Mouse (Mus musculus) brain, adult 2 months (tissue): Measurements from ENCODE around the gene Gm20696.

Experiments used
- DNase-seq: peaks from one replicate; pipeline ENCODE4 v3.0.0; 2011; ENCODE audit warnings: low read depth, low spot score

The Gm20696 gene

GRCm38 (mm10) chr6:99521641-99522358 is 144.8 kb downstream of the Gm20696 start:
- DNase-seq, result peak; percentile 55

GRCm38 (mm10) chr6:99521038-99521640 is 145.5 kb downstream of the Gm20696 start:
- peak; percentile 57 for DNase-seq

- no peak for DNase-seq
Observed at GRCm38 (mm10) chr6:99520676-99521037, 145.9 kb downstream of the Gm20696 start.

GRCm38 (mm10) chr6:99519806-99520675 is 146.6 kb downstream of the Gm20696 start:
- DNase-seq, result peak; percentile 42

- DNase-seq, result no peak
Observed at GRCm38 (mm10) chr6:99519052-99519451, 147.5 kb downstream of the Gm20696 start.

- no peak for DNase-seq
Observed at GRCm38 (mm10) chr6:99515667-99516199, 150.9 kb downstream of the Gm20696 start.

GRCm38 (mm10) chr6:99511862-99512261 is 154.7 kb downstream of the Gm20696 start:
- no peak for DNase-seq

GRCm38 (mm10) chr6:99509189-99509592 is 157.4 kb downstream of the Gm20696 start:
- peak; percentile 95 for DNase-seq

GRCm38 (mm10) chr6:99506816-99507215 is 159.8 kb downstream of the Gm20696 start:
- DNase-seq, result no peak

- no peak for DNase-seq
Observed at GRCm38 (mm10) chr6:99503741-99504140, 162.9 kb downstream of the Gm20696 start.

- DNase-seq, result no peak
Observed at GRCm38 (mm10) chr6:99502727-99503126, 163.9 kb downstream of the Gm20696 start.

GRCm38 (mm10) chr6:99502314-99502713 is 164.3 kb downstream of the Gm20696 start:
- DNase-seq, result no peak

GRCm38 (mm10) chr6:99500570-99501270 is 165.9 kb downstream of the Gm20696 start:
- DNase-seq, result no peak

GRCm38 (mm10) chr6:99498082-99498481 is 168.5 kb downstream of the Gm20696 start:
- DNase-seq, result no peak

GRCm38 (mm10) chr6:99496114-99496513 is 170.5 kb downstream of the Gm20696 start:
- DNase-seq, result no peak

- no peak for DNase-seq
Observed at GRCm38 (mm10) chr6:99492937-99493336, 173.7 kb downstream of the Gm20696 start.

GRCm38 (mm10) chr6:99491979-99492544 is 174.5 kb downstream of the Gm20696 start:
- DNase-seq, result no peak

- DNase-seq, result no peak
Observed at GRCm38 (mm10) chr6:99491146-99491545, 175.5 kb downstream of the Gm20696 start.

- no peak for DNase-seq
Observed at GRCm38 (mm10) chr6:99489900-99490648, 176.5 kb downstream of the Gm20696 start.

- no peak for DNase-seq
Observed at GRCm38 (mm10) chr6:99489423-99489822, 177.2 kb downstream of the Gm20696 start.
